Mouse (Mus musculus): ENCODE data around the gene Trim38.
"Not testable (repeated sequence)": the region's sequence is repeated elsewhere in the genome, so short reads cannot be mapped to it uniquely, and the experiment has no call there.

The Trim38 gene

DNA sequence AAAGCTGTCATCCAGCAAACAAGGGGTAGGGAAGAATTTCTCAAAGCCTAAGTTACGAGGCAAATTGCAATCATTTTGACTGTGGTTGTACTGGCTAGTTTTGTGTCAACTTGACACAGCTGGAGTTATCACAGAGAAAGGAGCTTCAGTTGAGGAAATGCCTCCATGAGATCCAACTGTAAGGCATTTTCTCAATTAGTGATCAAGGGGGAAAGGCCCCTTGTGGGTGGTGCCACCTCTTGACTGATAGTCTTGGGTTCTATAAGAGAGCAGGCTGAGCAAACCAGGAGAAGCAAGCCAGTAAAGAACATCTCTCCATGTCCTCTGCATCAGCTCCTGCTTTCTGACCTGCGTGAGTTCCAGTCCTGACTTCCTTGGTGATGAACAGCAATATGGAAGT, at the start of gene Trim38:
Gene Trim38, plus strand, starts transcription at position 301 of the 400 bp plus-strand sequence.
- DNase-seq, result not testable (repeated sequence)

DNA sequence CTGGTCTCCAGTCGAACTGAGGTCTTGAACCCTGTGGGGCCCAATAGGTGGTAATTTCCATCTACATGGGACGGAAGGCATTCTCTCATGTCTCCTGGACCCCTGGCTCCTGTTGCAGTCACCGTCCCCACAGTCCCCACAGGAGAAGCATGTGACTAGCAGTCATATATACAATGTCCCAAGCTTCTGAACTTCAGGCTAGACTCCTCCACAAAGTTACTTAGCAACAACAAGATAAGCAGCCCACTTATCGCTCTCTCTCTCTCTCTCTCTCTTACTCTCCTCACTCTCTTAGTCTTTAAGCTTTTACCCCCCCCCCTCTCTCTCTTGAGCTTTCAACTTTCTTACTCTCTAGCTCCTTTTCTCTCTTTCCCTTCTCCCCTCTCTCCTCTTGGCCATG, 45.5 kb upstream of the Trim38 start:
- no peak for DNase-seq

DNA sequence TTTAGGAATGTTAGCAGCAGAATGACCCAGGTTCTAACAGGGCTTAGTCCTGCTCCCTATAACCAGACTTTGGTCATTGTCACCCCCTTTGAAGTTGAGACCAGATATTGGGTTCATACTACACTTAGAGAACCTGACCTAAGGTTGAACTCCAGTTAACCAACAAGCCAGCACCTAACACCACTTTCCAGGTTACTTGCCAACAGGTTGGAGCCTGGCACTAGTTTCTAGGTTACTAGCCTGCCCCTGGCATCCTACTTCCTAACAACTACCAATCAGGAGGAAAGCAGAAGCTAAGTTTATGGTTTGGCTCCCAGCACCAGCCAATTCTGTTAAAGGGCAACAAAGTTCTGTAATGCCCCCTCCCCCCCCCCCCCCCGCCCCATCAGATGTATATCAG, 44.5 kb upstream of the Trim38 start:
- no peak for DNase-seq

DNA sequence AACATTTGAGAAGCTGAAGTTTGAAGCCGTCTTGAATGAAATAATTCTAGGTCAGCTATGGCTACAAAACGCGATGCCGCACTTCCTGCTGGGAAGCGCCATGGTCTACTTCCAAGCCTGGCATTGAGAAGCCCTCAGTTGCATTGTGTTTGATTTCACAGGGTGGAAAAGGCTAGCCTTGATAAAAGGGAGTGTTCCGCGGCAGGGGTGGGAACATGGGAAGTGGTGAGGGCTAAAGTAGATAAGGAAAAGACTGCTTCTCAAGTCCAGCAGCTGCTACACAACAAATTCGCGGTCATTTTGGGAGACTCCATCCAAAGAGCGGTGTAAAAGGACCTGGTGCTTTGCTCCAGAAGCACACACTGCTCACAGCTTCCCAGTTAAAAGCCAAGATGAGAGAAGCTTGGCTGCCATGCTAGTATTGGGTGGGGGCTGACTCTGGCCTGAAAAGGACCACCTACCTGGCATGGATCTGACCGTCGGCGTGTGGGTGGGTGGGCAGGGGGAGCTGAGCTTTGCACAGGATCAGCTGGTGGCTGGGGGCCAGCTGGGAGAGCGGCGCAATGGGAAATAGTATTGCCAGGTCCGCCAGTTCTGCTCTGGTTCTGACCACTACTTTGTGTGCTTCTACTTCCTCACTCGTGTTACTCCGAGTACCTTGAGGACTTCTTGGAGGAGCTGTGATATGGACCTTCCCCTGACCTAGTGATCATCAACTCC, 41.1 kb upstream of the Trim38 start:
- DNase-seq, result no peak

DNA sequence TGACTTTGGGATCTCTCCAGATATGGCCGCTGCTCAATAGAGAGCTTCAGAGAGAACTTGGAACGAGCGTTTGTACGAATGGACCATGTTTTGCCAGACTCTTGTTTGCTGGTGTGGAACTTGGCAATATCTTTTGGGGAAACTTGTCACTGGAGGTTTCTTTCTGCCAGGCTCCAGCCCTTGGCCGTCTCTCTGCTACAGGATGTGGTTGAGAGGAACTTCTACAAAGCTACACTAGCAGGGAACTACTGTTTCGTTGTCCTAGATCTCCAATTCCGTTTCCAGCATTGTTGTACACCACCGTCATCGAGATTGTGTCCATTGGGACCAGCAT, 40.6 kb upstream of the Trim38 start:
- peak; percentile 46 for DNase-seq

DNA sequence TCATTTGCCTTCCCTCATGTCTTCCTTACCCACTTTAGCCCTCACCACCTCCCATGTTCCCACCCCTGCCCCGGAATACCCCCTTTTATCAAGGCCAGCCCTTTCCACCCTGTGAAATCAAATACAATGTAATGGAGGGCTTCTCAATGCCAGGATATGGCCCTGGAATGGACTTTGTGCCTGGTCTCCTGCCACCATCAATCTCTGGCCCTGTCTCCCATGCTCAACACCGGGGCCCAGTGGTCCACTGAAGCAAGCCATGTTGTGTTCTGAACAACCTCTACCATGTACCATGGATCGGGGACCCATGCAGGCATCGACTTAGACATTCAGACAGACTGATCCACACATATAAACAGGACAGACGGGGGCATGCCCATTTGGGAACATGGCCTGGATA, 40.0 kb upstream of the Trim38 start:
- DNase-seq, result no peak

DNA sequence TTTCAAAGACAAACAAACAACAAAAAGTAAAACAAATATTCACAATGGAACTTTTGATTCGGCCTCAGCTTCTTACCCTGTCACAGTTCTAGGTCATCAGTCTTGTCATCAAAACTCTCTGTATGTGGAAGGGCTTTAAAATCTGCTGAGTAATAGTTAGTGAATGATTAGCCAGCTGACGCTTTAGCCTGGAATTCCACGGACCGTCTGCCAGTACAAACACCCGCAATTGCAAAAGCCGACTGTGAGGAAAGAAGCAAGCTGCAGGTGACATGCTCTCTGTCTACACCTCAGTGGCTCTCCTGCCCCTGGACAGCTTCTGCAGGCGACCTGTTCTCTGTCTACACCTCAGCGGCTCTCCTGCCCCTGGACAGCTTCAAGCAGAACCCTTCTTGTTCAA, 39.2 kb upstream of the Trim38 start:
- no peak for DNase-seq

DNA sequence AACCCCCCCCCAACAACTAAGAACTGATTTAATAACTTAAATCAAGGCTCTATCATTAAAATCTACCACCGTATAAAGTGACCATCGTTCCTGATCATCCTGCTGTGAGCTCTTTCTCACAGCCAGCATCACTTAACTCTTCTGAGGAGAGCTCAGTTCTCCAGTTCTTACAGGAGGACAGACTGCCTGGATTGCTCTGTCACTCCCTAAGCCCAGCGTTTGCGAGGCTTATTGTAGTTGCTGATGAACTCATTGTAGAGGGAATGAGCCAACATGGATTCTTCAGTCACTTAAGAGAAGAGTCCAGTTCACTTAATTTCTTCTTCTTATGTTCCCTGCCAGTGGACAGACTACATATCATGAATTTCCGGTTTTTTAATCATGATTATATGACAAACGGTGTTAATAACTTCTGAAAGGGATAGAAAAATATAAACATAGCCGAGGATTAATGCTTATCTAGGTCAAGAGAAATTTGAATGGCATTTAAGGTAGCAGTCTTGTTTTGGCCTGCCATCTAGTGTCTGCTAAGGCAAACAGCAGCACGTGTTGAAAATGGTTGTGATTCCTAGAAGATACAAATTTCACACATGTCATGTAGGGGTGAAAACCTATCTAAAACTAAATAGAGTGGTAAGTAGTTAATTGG, 37.4 kb upstream of the Trim38 start:
- DNase-seq, result peak; percentile 35

DNA sequence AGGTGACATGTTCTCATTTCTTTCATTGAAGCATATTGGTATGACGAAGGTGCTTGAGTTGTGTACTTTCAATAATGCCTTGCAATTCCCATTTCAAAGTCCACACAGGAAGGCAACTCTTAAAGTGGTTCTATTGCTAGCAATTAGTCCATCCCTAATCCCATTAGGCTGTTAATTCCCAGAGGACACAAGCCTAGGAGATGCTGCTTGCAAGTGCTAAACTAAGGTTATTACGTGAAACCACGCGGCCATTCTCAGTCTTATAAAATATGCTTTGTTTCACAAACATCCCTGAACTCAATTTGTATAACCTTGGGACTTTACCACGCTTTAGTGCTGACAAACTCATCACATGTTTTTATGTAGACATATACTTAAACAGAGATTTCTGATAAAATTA, 32.6 kb upstream of the Trim38 start:
- DNase-seq, result no peak

DNA sequence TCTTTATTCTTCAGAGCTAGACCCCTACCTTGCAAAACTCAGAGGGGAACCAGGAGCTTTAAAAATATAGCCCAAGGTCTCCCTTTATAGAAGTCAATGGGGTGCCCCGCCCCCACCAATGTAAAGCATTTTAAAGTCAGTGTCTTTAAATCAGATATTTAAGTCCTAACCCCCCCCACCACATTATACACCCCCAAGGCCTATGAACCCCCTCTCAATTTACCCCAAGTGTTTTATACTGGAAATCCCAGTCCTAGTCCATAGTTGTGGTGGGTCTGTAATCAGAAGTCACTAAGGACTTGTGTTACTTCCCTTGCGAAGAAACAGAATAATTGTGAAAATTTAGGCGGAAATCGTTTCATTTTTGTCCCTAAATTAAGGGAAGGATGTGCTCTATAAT, 31.7 kb upstream of the Trim38 start:
- DNase-seq, result peak; percentile 49

DNA sequence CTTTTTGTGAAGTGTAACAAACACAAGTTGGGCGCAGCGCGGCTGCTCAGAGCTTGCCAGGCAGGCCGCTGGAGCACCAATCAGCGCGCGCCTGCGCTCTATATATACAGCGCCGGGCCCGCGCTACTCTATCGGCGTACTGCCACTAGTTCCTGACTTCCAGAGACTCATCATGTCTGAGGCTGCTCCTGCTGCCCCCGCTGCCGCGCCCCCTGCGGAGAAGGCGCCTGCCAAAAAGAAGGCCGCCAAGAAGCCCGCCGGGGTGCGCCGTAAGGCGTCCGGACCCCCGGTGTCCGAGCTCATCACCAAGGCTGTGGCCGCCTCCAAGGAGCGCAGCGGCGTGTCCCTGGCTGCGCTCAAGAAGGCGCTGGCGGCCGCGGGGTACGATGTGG, 31.0 kb upstream of the Trim38 start, which contains the start of gene Hist1h1c:
Gene Hist1h1c, plus strand, starts transcription at position 132 of the 392 bp plus-strand sequence.
- DNase-seq, result peak; percentile 97

DNA sequence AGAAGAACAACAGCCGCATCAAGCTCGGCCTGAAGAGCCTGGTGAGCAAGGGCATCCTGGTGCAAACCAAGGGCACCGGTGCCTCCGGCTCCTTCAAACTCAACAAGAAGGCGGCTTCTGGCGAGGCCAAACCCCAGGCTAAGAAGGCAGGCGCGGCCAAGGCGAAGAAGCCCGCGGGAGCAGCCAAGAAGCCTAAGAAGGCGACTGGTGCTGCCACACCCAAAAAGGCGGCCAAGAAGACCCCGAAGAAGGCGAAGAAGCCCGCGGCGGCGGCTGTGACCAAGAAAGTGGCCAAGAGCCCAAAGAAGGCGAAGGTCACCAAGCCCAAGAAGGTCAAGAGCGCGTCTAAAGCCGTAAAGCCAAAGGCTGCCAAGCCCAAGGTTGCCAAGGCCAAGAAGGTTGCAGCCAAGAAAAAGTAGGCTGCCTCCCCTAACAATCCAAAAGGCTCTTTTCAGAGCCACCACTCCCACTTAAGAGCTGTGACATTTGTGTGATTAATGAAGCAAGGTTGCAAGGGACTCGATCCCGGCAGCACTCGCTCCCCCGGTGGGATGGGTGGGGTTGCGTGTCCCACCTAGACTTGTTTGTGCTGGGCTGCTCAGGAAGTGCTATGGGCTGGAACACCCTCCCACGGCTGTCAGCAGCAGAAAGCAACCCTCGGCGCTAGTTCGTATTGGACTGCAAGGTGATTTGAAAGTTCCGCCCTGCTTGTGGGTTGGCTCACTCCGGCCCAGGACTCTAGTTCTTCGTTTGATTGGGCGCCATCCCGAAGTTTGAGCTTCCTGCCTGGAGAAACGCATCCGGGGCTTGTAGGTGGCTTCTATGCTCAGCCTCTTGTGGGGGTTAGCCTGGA, 30.4 kb upstream of the Trim38 start:
- DNase-seq, result peak; percentile 88

DNA sequence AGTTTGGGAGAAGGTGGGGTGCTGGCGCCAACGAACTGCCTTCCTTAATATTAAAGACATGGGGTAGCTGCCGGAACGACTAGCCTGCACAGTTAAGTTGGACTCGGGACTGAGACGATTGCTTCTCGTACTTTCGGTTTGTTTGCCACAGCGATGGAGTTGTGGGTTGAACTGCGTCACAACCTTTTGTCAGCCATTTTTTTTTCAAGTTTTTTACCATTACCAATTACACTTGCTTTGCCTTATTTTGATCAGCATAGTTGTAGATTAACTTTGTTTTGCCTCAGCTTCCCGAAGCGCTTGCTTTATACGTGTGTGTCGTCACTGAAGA, 29.8 kb upstream of the Trim38 start:
- no peak for DNase-seq

DNA sequence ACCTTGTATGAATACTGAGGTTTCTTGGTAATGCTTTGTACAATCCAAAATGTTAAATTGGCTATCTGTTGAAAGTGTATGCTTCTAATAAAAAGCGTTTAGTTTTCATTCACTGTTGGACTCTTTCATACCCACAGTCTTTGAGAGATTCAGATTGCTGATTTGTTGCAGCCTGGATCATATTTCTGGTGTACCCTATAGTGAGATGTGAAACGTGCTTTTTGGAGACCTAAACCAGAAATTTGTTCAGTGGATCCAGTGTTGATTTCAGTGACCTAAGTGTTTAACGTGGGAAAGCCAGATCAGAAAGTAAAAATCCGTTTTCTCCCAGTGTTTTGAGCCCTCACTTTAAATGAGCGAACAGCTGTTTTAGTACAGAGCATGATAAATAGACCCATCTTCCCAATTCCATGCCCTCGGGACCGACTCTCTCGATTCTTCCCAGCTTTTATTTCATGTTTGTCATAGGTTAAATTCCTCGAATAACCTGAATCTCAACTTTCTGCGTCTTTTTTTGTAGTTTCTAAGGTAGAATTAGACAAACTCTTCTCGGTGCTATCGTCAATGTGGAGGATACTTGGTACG, 29.4 kb upstream of the Trim38 start:
- no peak for DNase-seq

DNA sequence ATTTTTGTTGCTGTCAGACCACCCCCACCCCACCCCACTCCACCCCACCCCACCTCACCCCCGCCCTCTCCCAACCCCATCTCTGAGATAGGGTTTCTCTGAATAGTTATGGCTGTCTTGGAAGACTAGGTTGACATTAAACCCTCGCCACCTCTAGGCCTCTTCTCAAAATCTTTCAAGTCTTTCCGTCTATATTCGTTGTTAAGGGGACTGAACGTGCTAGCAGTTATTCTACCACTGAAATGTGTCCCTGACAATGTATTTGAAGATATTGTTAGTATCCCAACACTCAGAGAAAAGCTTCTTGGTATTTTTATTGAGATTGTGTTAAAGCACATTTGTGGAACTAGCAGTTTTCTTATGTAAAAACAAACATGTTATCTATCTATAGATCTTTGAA, 28.8 kb upstream of the Trim38 start:
- DNase-seq, result no peak

DNA sequence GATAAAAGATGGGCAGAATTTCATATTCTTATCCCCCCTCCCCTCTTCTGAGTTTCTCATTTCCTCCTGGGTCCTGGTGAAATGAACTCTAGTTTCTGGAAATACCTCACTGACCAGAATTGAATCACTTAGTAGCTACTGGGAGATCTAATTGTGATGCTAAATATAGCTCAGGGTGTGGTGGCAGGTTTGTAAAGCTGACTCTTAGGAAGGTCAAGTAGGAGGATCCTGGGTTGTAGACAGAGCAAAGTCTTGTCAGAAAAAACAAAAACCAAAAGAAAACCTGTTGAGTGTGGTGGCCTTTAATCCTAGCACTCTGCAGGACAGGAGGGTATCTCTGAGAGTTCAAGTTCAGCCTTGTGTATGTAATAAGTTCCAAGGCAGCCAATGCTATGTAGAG, 27.7 kb upstream of the Trim38 start:
- no peak for DNase-seq

DNA sequence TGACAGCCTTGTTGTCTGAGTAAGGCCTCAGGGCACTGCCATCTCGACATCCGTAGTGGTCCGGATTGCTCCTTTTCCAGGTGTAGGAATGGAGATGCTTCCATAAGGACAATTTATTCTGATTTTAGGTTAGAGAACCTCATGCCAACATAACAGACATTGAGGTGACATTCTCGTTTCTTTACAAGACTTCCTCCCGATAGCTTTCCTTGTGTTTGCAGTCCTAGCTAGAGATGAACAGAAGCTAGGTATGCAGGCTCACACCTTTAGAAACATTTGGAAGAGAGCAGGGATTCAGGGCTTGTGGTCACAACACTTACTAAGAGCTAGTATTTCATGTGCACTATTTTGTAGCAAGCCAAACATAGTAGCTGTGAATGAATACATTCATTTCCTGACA, 26.5 kb upstream of the Trim38 start:
- no peak for DNase-seq

DNA sequence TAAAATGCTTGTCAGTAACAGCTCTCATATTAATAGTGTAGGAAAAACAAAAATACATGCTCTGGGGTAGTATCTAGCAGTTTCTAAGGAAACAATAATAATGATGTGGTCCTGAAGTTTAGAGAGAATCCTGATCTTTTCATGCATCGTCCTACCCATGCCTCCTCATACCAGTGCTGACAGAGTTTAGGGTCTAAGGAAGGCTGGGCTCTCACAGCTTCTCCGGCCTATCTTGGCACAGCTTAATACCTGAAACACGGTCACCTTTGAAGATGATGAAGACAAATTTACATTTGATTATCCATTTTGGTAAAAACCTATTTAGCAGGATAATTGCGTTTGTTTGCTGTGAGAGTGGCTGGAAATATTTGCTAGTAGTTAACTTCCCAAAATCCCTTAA, 25.8 kb upstream of the Trim38 start:
- no peak for DNase-seq

DNA sequence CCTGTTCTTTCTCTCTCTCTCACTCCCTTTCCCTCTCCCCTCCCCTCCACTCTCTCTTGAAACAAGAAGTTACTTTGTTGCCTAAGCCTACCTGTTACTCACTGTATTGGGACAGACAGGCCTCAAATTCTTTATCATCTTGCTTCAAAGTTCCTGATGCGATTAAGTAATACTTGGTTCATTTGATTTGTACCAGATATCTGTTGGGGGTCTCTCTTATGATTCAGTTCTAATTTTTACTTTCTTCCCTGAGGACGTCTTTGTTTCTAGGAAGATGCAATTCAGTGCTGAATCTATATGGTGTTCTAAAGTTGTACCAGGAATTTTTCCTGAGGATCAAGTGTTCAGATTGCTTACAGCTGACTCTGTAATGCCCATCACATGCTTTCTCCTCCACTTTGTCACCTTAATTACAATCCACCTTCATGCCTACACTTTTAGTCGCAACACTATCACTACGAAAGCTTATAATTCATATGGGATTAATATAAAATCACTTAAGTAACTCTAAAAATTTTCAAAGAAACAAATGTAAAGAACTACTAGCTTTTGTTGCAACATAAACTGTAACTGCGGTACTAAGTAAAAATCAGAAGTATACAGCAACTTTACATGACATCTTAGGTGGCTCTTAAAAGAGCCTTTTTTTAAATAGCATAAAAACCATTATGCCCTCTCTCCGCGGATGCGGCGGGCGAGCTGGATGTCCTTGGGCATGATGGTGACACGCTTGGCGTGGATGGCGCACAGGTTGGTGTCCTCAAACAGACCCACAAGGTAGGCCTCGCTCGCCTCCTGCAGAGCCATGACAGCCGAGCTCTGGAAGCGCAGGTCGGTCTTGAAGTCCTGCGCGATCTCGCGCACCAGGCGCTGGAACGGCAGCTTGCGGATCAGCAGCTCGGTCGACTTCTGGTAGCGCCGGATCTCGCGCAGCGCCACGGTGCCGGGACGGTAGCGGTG, 25.0 kb upstream of the Trim38 start:
- peak; percentile 34 for DNase-seq

DNA sequence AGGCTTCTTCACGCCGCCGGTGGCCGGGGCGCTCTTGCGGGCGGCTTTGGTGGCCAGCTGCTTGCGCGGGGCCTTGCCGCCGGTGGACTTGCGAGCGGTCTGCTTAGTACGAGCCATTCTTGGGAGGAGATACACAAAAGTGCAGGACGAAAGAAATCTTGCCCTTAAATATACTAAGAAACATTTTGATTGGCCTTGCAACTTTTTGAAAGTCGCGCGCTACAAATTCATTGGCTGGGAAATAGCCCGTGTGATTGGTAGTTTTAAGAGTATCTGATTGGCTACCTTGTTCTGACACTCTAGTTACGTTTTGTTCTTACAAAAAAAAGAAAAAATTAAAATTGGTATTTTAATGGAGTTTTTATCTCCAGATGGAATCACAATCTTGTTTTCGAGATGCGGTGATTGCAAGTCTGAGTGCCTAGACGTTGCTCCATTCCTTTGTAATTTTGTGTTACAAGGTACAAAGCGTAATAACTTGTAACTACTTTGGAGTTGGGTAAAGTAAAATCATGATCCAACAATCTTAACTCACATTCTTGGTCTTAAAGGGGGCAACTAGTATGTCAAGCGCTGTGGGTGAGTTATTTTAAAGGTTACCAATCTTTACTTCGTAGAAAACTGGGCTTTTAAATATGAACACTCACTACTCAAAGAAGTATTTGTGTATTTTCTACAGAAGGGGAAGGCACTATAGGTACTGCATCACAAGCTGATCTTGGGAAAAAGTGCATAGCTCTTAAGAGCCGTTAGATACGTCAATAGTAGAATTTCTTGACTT, 24.1 kb upstream of the Trim38 start, which contains the start of gene Hist1h3c:
Gene Hist1h3c, minus strand, starts transcription at position 222 of the 781 bp plus-strand sequence.
- peak; percentile 86 for DNase-seq

All from thymus, postnatal 25 days (tissue).